Mouse (Mus musculus): Measurements from ENCODE around the gene Tubg1. TPM values are rescaled to one million over a fixed set of nuclear protein-coding genes. Genes with fewer than 3 reads are reported as not detected.
A peak's percentile ranks its signal among the peaks of the same experiment; 100 is the strongest.

The Tubg1 gene
- polyA plus RNA-seq, 1 experiment from 2014 or later, result 126 TPM

GRCm38 (mm10) chr11:101173631-101174388 is 54.1 kb downstream of the Tubg1 start:
- peak; percentile 50 for ATAC-seq (replicated peaks; ENCODE audit: low FRiP score)
- H3K27ac ChIP-seq (ENCODE audit: low read depth, low read length), result no peak overlapping the region
- H3K9ac ChIP-seq (ENCODE audit: low read length), result peak overlapping the region; percentile 49
- no peaks in the 10 kb centered on the region for H3K9me3 ChIP-seq (ENCODE audit: control insufficient read depth, low read length)
- peak; percentile 91 for DNase-seq (ENCODE audit: low spot score)
- H3K4me1 ChIP-seq (replicated peaks; ENCODE audit: control insufficient read depth, insufficient read depth, low read length), result peaks cover 32% of the 10 kb centered on the region
- under 1% methylated on average over 61 of the region's 61 CpGs for WGBS
- H3K4me2 ChIP-seq (ENCODE audit: low read depth, low read length, severe bottlenecking), result peak overlapping the region; percentile 64
- H3K27me3 ChIP-seq (ENCODE audit: control insufficient read depth, insufficient read depth, low read length), result peaks cover 71% of the 10 kb centered on the region
- H3K36me3 ChIP-seq (ENCODE audit: control insufficient read depth, insufficient read depth, low read length), result no peaks in the 10 kb centered on the region
- peak overlapping the region; percentile 23 for H3K4me3 ChIP-seq (ENCODE audit: low read depth, low read length)

GRCm38 (mm10) chr11:101174389-101174745 is 54.6 kb downstream of the Tubg1 start:
- no peak overlapping the region for H3K27ac ChIP-seq (ENCODE audit: low read depth, low read length)
- H3K9ac ChIP-seq (ENCODE audit: low read length), result peak overlapping the region; percentile 49; the same call in 1 of the 2 replicates
- DNase-seq (ENCODE audit: low spot score) (no peak), ATAC-seq (replicated peaks; ENCODE audit: low FRiP score) (no peak)
- no peaks in the 10 kb centered on the region for H3K36me3 ChIP-seq (ENCODE audit: control insufficient read depth, insufficient read depth, low read length)
- H3K4me1 ChIP-seq (replicated peaks; ENCODE audit: control insufficient read depth, insufficient read depth, low read length), result peaks cover 32% of the 10 kb centered on the region
- peak overlapping the region; percentile 64 for H3K4me2 ChIP-seq (ENCODE audit: low read depth, low read length, severe bottlenecking)
- H3K9me3 ChIP-seq (ENCODE audit: control insufficient read depth, low read length), result no peaks in the 10 kb centered on the region
- 33% methylated on average over 9 of the region's 9 CpGs for WGBS
- H3K27me3 ChIP-seq (ENCODE audit: control insufficient read depth, insufficient read depth, low read length), result peaks cover 68% of the 10 kb centered on the region
- peak overlapping the region; percentile 23 for H3K4me3 ChIP-seq (ENCODE audit: low read depth, low read length)

- peak within 1 kb of the TSS; percentile 49; the same call in 1 of the 2 replicates for H3K9ac ChIP-seq (ENCODE audit: low read length)
- peak within 1 kb of the TSS; percentile 23 for H3K4me3 ChIP-seq (ENCODE audit: low read depth, low read length)
- peak within 1 kb of the TSS; percentile 64 for H3K4me2 ChIP-seq (ENCODE audit: low read depth, low read length, severe bottlenecking)
- 25% methylated on average over 14 of the region's 14 CpGs for WGBS
- no peaks in the 10 kb centered on the region for H3K36me3 ChIP-seq (ENCODE audit: control insufficient read depth, insufficient read depth, low read length)
- H3K4me1 ChIP-seq (replicated peaks; ENCODE audit: control insufficient read depth, insufficient read depth, low read length), result peaks cover 28% of the 10 kb centered on the region
- ATAC-seq (replicated peaks; ENCODE audit: low FRiP score), result no peak
- no peaks in the 10 kb centered on the region for H3K9me3 ChIP-seq (ENCODE audit: control insufficient read depth, low read length)
- H3K27ac ChIP-seq (ENCODE audit: low read depth, low read length), result no peak within 1 kb of the TSS
- DNase-seq (ENCODE audit: low spot score), result no peak
- H3K27me3 ChIP-seq (ENCODE audit: control insufficient read depth, insufficient read depth, low read length), result peaks cover 65% of the 10 kb centered on the region
These were observed 55.3 kb downstream of the Tubg1 start, which contains the start of gene Ccr10 for GRCm38 (mm10) chr11:101174851-101175628. Gene Ccr10, minus strand, starts transcription at chr11:101175443.

- no peaks in the 10 kb centered on the region for H3K36me3 ChIP-seq (ENCODE audit: control insufficient read depth, insufficient read depth, low read length)
- H3K9ac ChIP-seq (ENCODE audit: low read length), result no peak overlapping the region
- DNase-seq (ENCODE audit: low spot score) (no peak), ATAC-seq (replicated peaks; ENCODE audit: low FRiP score) (no peak)
- H3K4me3 ChIP-seq (ENCODE audit: low read depth, low read length), result peak overlapping the region; percentile 21
- 12% methylated on average over 11 of the region's 11 CpGs for WGBS
- H3K4me1 ChIP-seq (replicated peaks; ENCODE audit: control insufficient read depth, insufficient read depth, low read length), result peaks cover 26% of the 10 kb centered on the region
- H3K9me3 ChIP-seq (ENCODE audit: control insufficient read depth, low read length), result no peaks in the 10 kb centered on the region
- peak overlapping the region; percentile 45 for H3K4me2 ChIP-seq (ENCODE audit: low read depth, low read length, severe bottlenecking)
- no peak overlapping the region for H3K27ac ChIP-seq (ENCODE audit: low read depth, low read length)
- peaks cover 64% of the 10 kb centered on the region for H3K27me3 ChIP-seq (ENCODE audit: control insufficient read depth, insufficient read depth, low read length)
These were observed 55.9 kb downstream of the Tubg1 start for GRCm38 (mm10) chr11:101175636-101176116.

Small RNA genes within 50 kb of the gene (microRNA-seq; reads per million reads assigned to microRNA genes)
- gene Gm27626 (ENCODE audit: insufficient number of aligned reads), result not detected

Other genes with a start within 250 kb of the Tubg1 start
- 26.2 and 27.8 TPM in 2 replicates for gene Stat3, start 180.4 kb upstream of the Tubg1 start, polyA plus RNA-seq (2014; fragmentation: Nextera tagmentation; extraction: Ambion mirVana)
- gene Cavin1, start 149.1 kb upstream of the Tubg1 start, polyA plus RNA-seq (2014; fragmentation: Nextera tagmentation; extraction: Ambion mirVana), result 11.8 and 14.2 TPM in 2 replicates
- 44.7 and 47.0 TPM in 2 replicates for gene Atp6v0a1, start 110.5 kb upstream of the Tubg1 start, polyA plus RNA-seq (2014; fragmentation: Nextera tagmentation; extraction: Ambion mirVana)
- 6.9 and 7.8 TPM in 2 replicates for gene Naglu, start 49.9 kb upstream of the Tubg1 start, polyA plus RNA-seq (2014; fragmentation: Nextera tagmentation; extraction: Ambion mirVana)
- gene Hsd17b1, start 41.5 kb upstream of the Tubg1 start, polyA plus RNA-seq (2014; fragmentation: Nextera tagmentation; extraction: Ambion mirVana), result 0.19 TPM in 1 of 2 replicates, not detected in the other
- 50.4 and 51.5 TPM in 2 replicates for gene Coasy, start 37.4 kb upstream of the Tubg1 start, polyA plus RNA-seq (2014; fragmentation: Nextera tagmentation; extraction: Ambion mirVana)
- 41.8 and 44.3 TPM in 2 replicates for gene Mlx, start 32.7 kb upstream of the Tubg1 start, polyA plus RNA-seq (2014; fragmentation: Nextera tagmentation; extraction: Ambion mirVana)
- 74.1 and 79.7 TPM in 2 replicates for gene Psmc3ip, start 24.5 kb upstream of the Tubg1 start, polyA plus RNA-seq (2014; fragmentation: Nextera tagmentation; extraction: Ambion mirVana)
- 11.1 and 12.9 TPM in 2 replicates for gene Retreg3, start within 50 bp of the Tubg1 start, polyA plus RNA-seq (2014; fragmentation: Nextera tagmentation; extraction: Ambion mirVana)
- gene Tubg2, start 36.0 kb downstream of the Tubg1 start, polyA plus RNA-seq (2014; fragmentation: Nextera tagmentation; extraction: Ambion mirVana), result 3.9 and 4.5 TPM in 2 replicates
- gene Cntnap1, start 50.6 kb downstream of the Tubg1 start, polyA plus RNA-seq (2014; fragmentation: Nextera tagmentation; extraction: Ambion mirVana), result 0.35 and 0.55 TPM in 2 replicates
- gene Plekhh3, start 51.4 kb downstream of the Tubg1 start, polyA plus RNA-seq (2014; fragmentation: Nextera tagmentation; extraction: Ambion mirVana), result 7.9 and 9.1 TPM in 2 replicates
- 0.17 TPM in 1 of 2 replicates, not detected in the other for gene Ccr10, start 55.5 kb downstream of the Tubg1 start, polyA plus RNA-seq (2014; fragmentation: Nextera tagmentation; extraction: Ambion mirVana)
- gene Ezh1, start 106.5 kb downstream of the Tubg1 start, polyA plus RNA-seq (2014; fragmentation: Nextera tagmentation; extraction: Ambion mirVana), result 10.5 and 12.8 TPM in 2 replicates
- gene Ramp2, start 126.1 kb downstream of the Tubg1 start, polyA plus RNA-seq (2014; fragmentation: Nextera tagmentation; extraction: Ambion mirVana), result 59.4 and 64.3 TPM in 2 replicates
- gene Vps25, start 133.8 kb downstream of the Tubg1 start, polyA plus RNA-seq (2014; fragmentation: Nextera tagmentation; extraction: Ambion mirVana), result 119 TPM in 2 replicates
- gene Wnk4, start 140.6 kb downstream of the Tubg1 start, polyA plus RNA-seq (2014; fragmentation: Nextera tagmentation; extraction: Ambion mirVana), result 5.3 and 7.6 TPM in 2 replicates
- gene Cntd1, start 159.1 kb downstream of the Tubg1 start, polyA plus RNA-seq (2014; fragmentation: Nextera tagmentation; extraction: Ambion mirVana), result 1.3 and 2.0 TPM in 2 replicates
- 179 and 181 TPM in 2 replicates for gene Coa3, start 159.2 kb downstream of the Tubg1 start, polyA plus RNA-seq (2014; fragmentation: Nextera tagmentation; extraction: Ambion mirVana)
- gene Becn1, start 182.3 kb downstream of the Tubg1 start, polyA plus RNA-seq (2014; fragmentation: Nextera tagmentation; extraction: Ambion mirVana), result 159 and 165 TPM in 2 replicates
- 189 and 193 TPM in 2 replicates for gene Psme3, start 196.3 kb downstream of the Tubg1 start, polyA plus RNA-seq (2014; fragmentation: Nextera tagmentation; extraction: Ambion mirVana)
- gene Aoc2, start 205.1 kb downstream of the Tubg1 start, polyA plus RNA-seq (2014; fragmentation: Nextera tagmentation; extraction: Ambion mirVana), result 2.8 and 3.1 TPM in 2 replicates
- not detected in 2 replicates for gene Aoc3, start 210.7 kb downstream of the Tubg1 start, polyA plus RNA-seq (2014; fragmentation: Nextera tagmentation; extraction: Ambion mirVana)
- gene G6pc, start 247.6 kb downstream of the Tubg1 start, polyA plus RNA-seq (2014; fragmentation: Nextera tagmentation; extraction: Ambion mirVana), result not detected in 2 replicates